ENCODE assay signal across 7 mouse cellular contexts in genomic region chr19:37173331-37174115, GRCm38 (mm10). TPM values are rescaled to one million over a fixed set of nuclear protein-coding genes. Genes with fewer than 3 reads are reported as not detected.
DNase-seq lines count a peak whose midpoint lies in the region; ATAC-seq and TF ChIP-seq lines count a peak whose summit lies in the region.

No protein-coding gene starts in this region.

- H3K4me1 ChIP-seq in lung, embryonic 14.5 days (ENCODE audit: insufficient read depth): 0 out of 2 replicates have a peak, but pooled peaks cover 3% of the 10 kb centered on the region
- H3K4me1 ChIP-seq in embryonic facial prominence, embryonic 15.5 days: peaks cover 14% of the 10 kb centered on the region
- peaks cover 8% of the 10 kb centered on the region; the same call in 1 of the 2 replicates for H3K4me1 ChIP-seq in kidney, adult 2 months (ENCODE audit: control insufficient read depth, insufficient read depth, low read length)
- peaks cover 10% of the 10 kb centered on the region for H3K4me1 ChIP-seq in midbrain, embryonic 11.5 days (ENCODE audit: control insufficient read depth, insufficient read depth, low read length)

- TF ChIP-seq CTCF in lung, embryonic 14.5 days (IDR thresholded peaks at IDR 0.05; ENCODE audit: low read depth): no peak
- TF ChIP-seq CTCF in kidney, adult 2 months (conservative IDR thresholded peaks at IDR 0.05; ENCODE audit: insufficient read depth, insufficient read length, low read depth, low read length): no peak

- no peak for ATAC-seq in lung, embryonic 14.5 days (ENCODE audit: insufficient read depth)
- no peak for ATAC-seq in embryonic facial prominence, embryonic 15.5 days (ENCODE audit: insufficient number of reproducible peaks, low FRiP score, low TSS enrichment, low read depth)
- ATAC-seq in midbrain, embryonic 11.5 days (ENCODE audit: low FRiP score): no peak
- no peak for ATAC-seq in inflammation-experienced regulatory T-cells, adult 6 months

- peak overlapping the region; percentile 42 for H3K9ac ChIP-seq in lung, embryonic 14.5 days
- peak overlapping the region; percentile 62; the same call in 1 of the 2 replicates for H3K9ac ChIP-seq in embryonic facial prominence, embryonic 15.5 days
- peak overlapping the region; percentile 67 for H3K9ac ChIP-seq in midbrain, embryonic 11.5 days (ENCODE audit: low read length)

- no peak for DNase-seq in lung, embryonic 14.5 days
- no peak for DNase-seq in lung, postnatal 14 days
- peak; percentile 70 for DNase-seq in kidney, adult 2 months
- DNase-seq in midbrain, embryonic 11.5 days (ENCODE audit: low spot score, missing footprints): peak; percentile 92
- DNase-seq in gastrocnemius, adult 18-20 months (ENCODE audit: low spot score): no peak

- no peaks in the 10 kb centered on the region for H3K9me3 ChIP-seq in lung, embryonic 14.5 days (ENCODE audit: low read depth, low read length)
- no peaks in the 10 kb centered on the region for H3K9me3 ChIP-seq in embryonic facial prominence, embryonic 15.5 days (replicated peaks)
- H3K9me3 ChIP-seq in midbrain, embryonic 11.5 days (ENCODE audit: control insufficient read depth, low read length): no peaks in the 10 kb centered on the region

- 25% methylated on average over 20 of the region's 20 CpGs for WGBS in lung, embryonic 14.5 days
- 28% methylated on average over 20 of the region's 20 CpGs for WGBS in embryonic facial prominence, embryonic 15.5 days
- WGBS in kidney, adult 2 months: 20% methylated on average over 20 of the region's 20 CpGs
- 28% methylated on average over 20 of the region's 20 CpGs for WGBS in midbrain, embryonic 11.5 days

- TF ChIP-seq POLR2A in kidney, adult 2 months (IDR thresholded peaks at IDR 0.05; ENCODE audit: low read depth, low read length): no peak

- H3K36me3 ChIP-seq in lung, embryonic 14.5 days (ENCODE audit: insufficient read depth): no peaks in the 10 kb centered on the region
- H3K36me3 ChIP-seq in embryonic facial prominence, embryonic 15.5 days: no peaks in the 10 kb centered on the region
- peaks cover 2% of the 10 kb centered on the region for H3K36me3 ChIP-seq in kidney, adult 2 months (ENCODE audit: control insufficient read depth, insufficient read depth, low read length)
- H3K36me3 ChIP-seq in midbrain, embryonic 11.5 days (ENCODE audit: control insufficient read depth, insufficient read depth, low read length): no peaks in the 10 kb centered on the region

- peak overlapping the region; percentile 98 for H3K4me2 ChIP-seq in lung, embryonic 14.5 days
- H3K4me2 ChIP-seq in embryonic facial prominence, embryonic 15.5 days (replicated peaks): peak overlapping the region; percentile 100
- H3K4me2 ChIP-seq in midbrain, embryonic 11.5 days: peak overlapping the region; percentile 99

- no peak overlapping the region for H3K27ac ChIP-seq in lung, embryonic 14.5 days (ENCODE audit: low read depth)
- H3K27ac ChIP-seq in embryonic facial prominence, embryonic 15.5 days (replicated peaks): no peak overlapping the region
- H3K27ac ChIP-seq in kidney, adult 2 months (ENCODE audit: insufficient read depth, low read depth, low read length): peak overlapping the region; percentile 100
- H3K27ac ChIP-seq in midbrain, embryonic 11.5 days (ENCODE audit: low read depth, low read length): no peak overlapping the region; the same call in 1 of the 2 replicates

- peak overlapping the region; percentile 58 for H3K4me3 ChIP-seq in lung, embryonic 14.5 days (ENCODE audit: low read depth, low read length)
- peak overlapping the region; percentile 69 for H3K4me3 ChIP-seq in embryonic facial prominence, embryonic 15.5 days (replicated peaks)
- peak overlapping the region; percentile 88 for H3K4me3 ChIP-seq in kidney, adult 2 months (ENCODE audit: insufficient read depth, low read depth, low read length)
- H3K4me3 ChIP-seq in midbrain, embryonic 11.5 days (ENCODE audit: low read depth, low read length): peak overlapping the region; percentile 68

- H3K27me3 ChIP-seq in lung, embryonic 14.5 days (ENCODE audit: insufficient read depth, low read length): peaks cover 47% of the 10 kb centered on the region
- H3K27me3 ChIP-seq in embryonic facial prominence, embryonic 15.5 days: peaks cover 23% of the 10 kb centered on the region
- H3K27me3 ChIP-seq in kidney, adult 2 months (replicated peaks; ENCODE audit: control insufficient read depth, insufficient read depth, low read length): no peaks in the 10 kb centered on the region
- H3K27me3 ChIP-seq in midbrain, embryonic 11.5 days (ENCODE audit: control insufficient read depth, insufficient read depth, low read length): peaks cover 6% of the 10 kb centered on the region

RNA-seq across cellular contexts. Expression of gene March5, which starts 33.8 kb away (rescaled TPM):
- polyA plus RNA-seq in lung, embryonic 14.5 days (2014; fragmentation: Nextera tagmentation; extraction: Ambion mirVana): 113 and 114 TPM in 2 replicates
- 87.7 and 89.9 TPM in 2 replicates for polyA plus RNA-seq in embryonic facial prominence, embryonic 15.5 days (2015; fragmentation: Nextera tagmentation; extraction: Ambion mirVana)
- polyA plus RNA-seq in kidney, adult 2 months (2012; rRNA removed): 32.0 and 43.0 TPM in 2 replicates
- polyA plus RNA-seq in midbrain, embryonic 11.5 days (2014; fragmentation: Nextera tagmentation; extraction: Ambion mirVana): 155 and 159 TPM in 2 replicates
- 10 to 100 TPM; 74.3 to 83.1 TPM for total RNA-seq in gastrocnemius, adult 18-20 months (2021)
- 10 to 100 TPM in 2 of 3 experiments, 1 to 10 TPM in 1; 8.4 to 14.5 (median 11.3) TPM for polyA plus RNA-seq in inflammation-experienced regulatory T-cells, adult 6 months (2017; shearing (Covaris generic))

RNA-seq across cellular contexts. Expression of gene Cpeb3, which starts 34.9 kb away (rescaled TPM):
- polyA plus RNA-seq in lung, embryonic 14.5 days (2014; fragmentation: Nextera tagmentation; extraction: Ambion mirVana): 0.63 and 0.95 TPM in 2 replicates
- 1.1 and 1.9 TPM in 2 replicates for polyA plus RNA-seq in embryonic facial prominence, embryonic 15.5 days (2015; fragmentation: Nextera tagmentation; extraction: Ambion mirVana)
- 14.2 and 16.4 TPM in 2 replicates for polyA plus RNA-seq in kidney, adult 2 months (2012; rRNA removed)
- polyA plus RNA-seq in midbrain, embryonic 11.5 days (2014; fragmentation: Nextera tagmentation; extraction: Ambion mirVana): 2.9 and 3.1 TPM in 2 replicates
- total RNA-seq in gastrocnemius, adult 18-20 months (2021): 10 to 100 TPM; 59.2 to 64.4 TPM
- not detected for polyA plus RNA-seq in inflammation-experienced regulatory T-cells, adult 6 months (2017; shearing (Covaris generic))

Comparison
In these comparisons a context has a peak if more than half of its experiments do, and no peak if none do; other contexts are left out.
1. DNase-seq: peak in kidney, adult 2 months (single experiment) and midbrain, embryonic 11.5 days (single experiment); none in lung, embryonic 14.5 days (single experiment), lung, postnatal 14 days (single experiment) and gastrocnemius, adult 18-20 months (single experiment).
2. Peak in every context shown above with its lines, with median percentiles within 50 percentile points of each other: H3K4me2 ChIP-seq, H3K4me3 ChIP-seq and H3K9ac ChIP-seq.